Mouse (Mus musculus) hindbrain, postnatal 0 days (tissue): ENCODE data around the gene Kif24. TPM values are rescaled to one million over a fixed set of nuclear protein-coding genes. Genes with fewer than 3 reads are reported as not detected.

Source experiments
- ATAC-seq: fragments of 200-750 bp; cut with Nextera tagmentation; 2 replicates; pipeline ENCODE4 v1.8.0; 2017; ENCODE audit warnings: mild to moderate bottlenecking, moderate TSS enrichment, moderate library complexity
- DNase-seq: peaks from one replicate; pipeline ENCODE4 v3.0.0-alpha.2; 2015; ENCODE audit warnings: low spot score
- H3K27ac ChIP-seq: fragments of 300-500 bp; sonication (generic); 2 replicates; pipeline ENCODE4 v1.5.1; 2014; ENCODE audit warnings: mild to moderate bottlenecking
- H3K27me3 ChIP-seq: fragments of 300-500 bp; sonication (generic); 2 replicates; pipeline ENCODE4 v1.6.1; 2014; ENCODE audit warnings: low read length, mixed read lengths; ENCODE audit not compliant: insufficient read depth
- H3K36me3 ChIP-seq: fragments of 300-500 bp; sonication (generic); 2 replicates; pipeline ENCODE4 v1.6.1; 2014; ENCODE audit warnings: low read length, mixed read lengths; ENCODE audit not compliant: insufficient read depth
- H3K4me1 ChIP-seq: fragments of 300-500 bp; sonication (generic); 2 replicates; pipeline ENCODE4 v1.6.1; 2014; ENCODE audit warnings: antibody characterized with exemption, low read length, mixed read lengths; ENCODE audit not compliant: insufficient read depth
- H3K4me2 ChIP-seq: fragments of 300-500 bp; sonication (generic); 2 replicates; pipeline ENCODE4 v1.6.1; 2014; ENCODE audit warnings: low read depth, mild to moderate bottlenecking, low read length, moderate library complexity, mixed read lengths
- H3K4me3 ChIP-seq: fragments of 300-500 bp; sonication (generic); 2 replicates; pipeline ENCODE4 v1.5.1; 2014; ENCODE audit warnings: low read length
- H3K9ac ChIP-seq: fragments of 300-500 bp; sonication (generic); replicated peaks from 2 replicates; pipeline ENCODE4 v1.6.1; 2014; ENCODE audit warnings: mild to moderate bottlenecking, low read length, moderate library complexity, mixed read lengths
- H3K9me3 ChIP-seq: fragments of 300-500 bp; sonication (generic); 2 replicates; pipeline ENCODE4 v1.6.1; 2016; ENCODE audit warnings: low read length, mixed read lengths
- CTCF ChIP-seq: IDR thresholded peaks from 2 replicates; pipeline ENCODE4 v1.5.1; 2016; ENCODE audit warnings: antibody characterized with exemption, control low read depth, low read depth
- WGBS: fragments of 180-500 bp; shearing (Covaris S2); extraction: QIAGEN DNeasy Blood & Tissue Kit; methylation state at CpG from one replicate; pipeline ENCODE4 v1.1.7; 2014; 5-methylcytosine and 5-hydroxymethylcytosine counted together
- polyA plus RNA-seq: library from polyadenylated mRNA; unstranded; fragments of >200 nt; fragmentation: Nextera tagmentation; extraction: Ambion mirVana; gene quantifications from 2 replicates; pipeline ENCODE4 v1.2.1, GENCODE M21; 2015
- total RNA-seq: library from RNA; depleted of rRNA; stranded (reverse); fragments of >200 nt; gene quantifications from 2 replicates; pipeline ENCODE4 v1.2.3, GENCODE M21; 2014

Kif24 gene
- total and polyA plus RNA-seq, 2 experiments from 2014 or later, result 2.3 to 4.2 TPM

- no peak overlapping the region for H3K9ac ChIP-seq
- TF ChIP-seq CTCF, result no peak
- no peak overlapping the region for H3K4me2 ChIP-seq
- ATAC-seq, result no peak
- DNase-seq, result no peak
- H3K4me1 ChIP-seq, result no peaks in the 10 kb centered on the region
- no peaks in the 10 kb centered on the region for H3K9me3 ChIP-seq
- no peak overlapping the region for H3K4me3 ChIP-seq
- no peaks in the 10 kb centered on the region for H3K27me3 ChIP-seq
- WGBS, result 66% methylated on average over 6 of the region's 6 CpGs
- no peak overlapping the region for H3K27ac ChIP-seq
- peaks cover 21% of the 10 kb centered on the region; the same call in 1 of the 2 replicates for H3K36me3 ChIP-seq
Observed at GRCm38 (mm10) chr4:41398353-41398752, 66.3 kb downstream of the Kif24 start.

GRCm38 (mm10) chr4:41394651-41395050 lies 70.0 kb downstream of the Kif24 start:
- 81% methylated on average over 9 of the region's 9 CpGs for WGBS
- H3K9ac ChIP-seq, result no peak overlapping the region
- peaks cover 35% of the 10 kb centered on the region for H3K36me3 ChIP-seq
- no peak overlapping the region for H3K4me2 ChIP-seq
- no peaks in the 10 kb centered on the region for H3K27me3 ChIP-seq
- no peaks in the 10 kb centered on the region for H3K4me1 ChIP-seq
- no peak for TF ChIP-seq CTCF
- ATAC-seq, result no peak
- no peak overlapping the region for H3K4me3 ChIP-seq
- H3K9me3 ChIP-seq, result no peaks in the 10 kb centered on the region
- H3K27ac ChIP-seq, result no peak overlapping the region
- no peak for DNase-seq

GRCm38 (mm10) chr4:41391015-41391414 lies 73.7 kb downstream of the Kif24 start:
- 94% methylated on average over 2 of the region's 2 CpGs for WGBS
- H3K9ac ChIP-seq, result no peak overlapping the region
- H3K27ac ChIP-seq, result no peak overlapping the region
- DNase-seq (no peak), ATAC-seq (no peak)
- H3K4me1 ChIP-seq, result no peaks in the 10 kb centered on the region
- no peaks in the 10 kb centered on the region for H3K27me3 ChIP-seq
- H3K4me2 ChIP-seq, result no peak overlapping the region
- no peaks in the 10 kb centered on the region for H3K9me3 ChIP-seq
- TF ChIP-seq CTCF, result no peak
- peaks cover 48% of the 10 kb centered on the region for H3K36me3 ChIP-seq
- no peak overlapping the region for H3K4me3 ChIP-seq

- 32% methylated on average over 3 of the region's 3 CpGs for WGBS
- H3K36me3 ChIP-seq, result peaks cover 44% of the 10 kb centered on the region
- H3K9me3 ChIP-seq, result no peaks in the 10 kb centered on the region
- no peak overlapping the region for H3K4me3 ChIP-seq
- no peak overlapping the region for H3K27ac ChIP-seq
- peak; percentile 93 for TF ChIP-seq CTCF
- no peak overlapping the region for H3K4me2 ChIP-seq
- peak; percentile 93 for DNase-seq
- no peaks in the 10 kb centered on the region for H3K4me1 ChIP-seq
- no peaks in the 10 kb centered on the region for H3K27me3 ChIP-seq
- peak; percentile 74 for ATAC-seq
- H3K9ac ChIP-seq, result no peak overlapping the region
Observed at GRCm38 (mm10) chr4:41390122-41390521, 74.6 kb downstream of the Kif24 start.

- ATAC-seq, result no peak
- Histone ChIP-seq H3K27me3 (no peaks in the 10 kb centered on the region), H3K36me3 (peaks cover 38% of the 10 kb centered on the region), H3K4me1 (no peaks in the 10 kb centered on the region), H3K9me3 (no peaks in the 10 kb centered on the region), H3K27ac (no peak overlapping the region), H3K4me3 (no peak overlapping the region), H3K9ac (no peak overlapping the region), H3K4me2 (no peak overlapping the region)
- WGBS, result 85% methylated on average over 5 of the region's 5 CpGs
- no peak for TF ChIP-seq CTCF
- DNase-seq, result no peak
Observed at GRCm38 (mm10) chr4:41389240-41389639, 75.4 kb downstream of the Kif24 start.

- no peak for TF ChIP-seq CTCF
- no peak overlapping the region for H3K4me3 ChIP-seq
- no peak for ATAC-seq
- no peaks in the 10 kb centered on the region for H3K27me3 ChIP-seq
- DNase-seq, result no peak
- H3K9ac ChIP-seq, result no peak overlapping the region
- no peaks in the 10 kb centered on the region for H3K4me1 ChIP-seq
- H3K36me3 ChIP-seq, result peaks cover 35% of the 10 kb centered on the region
- no peak overlapping the region for H3K27ac ChIP-seq
- no peak overlapping the region for H3K4me2 ChIP-seq
- H3K9me3 ChIP-seq, result no peaks in the 10 kb centered on the region
- WGBS, result 82% methylated on average over 5 of the region's 5 CpGs
Observed at GRCm38 (mm10) chr4:41388616-41389015, 76.1 kb downstream of the Kif24 start.

GRCm38 (mm10) chr4:41387755-41388469 lies 76.8 kb downstream of the Kif24 start:
- H3K36me3 ChIP-seq, result peaks cover 34% of the 10 kb centered on the region
- no peak for TF ChIP-seq CTCF
- 83% methylated on average over 7 of the region's 7 CpGs for WGBS
- H3K27me3 ChIP-seq, result no peaks in the 10 kb centered on the region
- no peaks in the 10 kb centered on the region for H3K4me1 ChIP-seq
- no peaks in the 10 kb centered on the region for H3K9me3 ChIP-seq
- no peak overlapping the region for H3K27ac ChIP-seq
- no peak overlapping the region for H3K4me2 ChIP-seq
- H3K4me3 ChIP-seq, result no peak overlapping the region
- H3K9ac ChIP-seq, result no peak overlapping the region
- ATAC-seq (no peak), DNase-seq (no peak)
